Mouse (Mus musculus): ENCODE results near the gene Pla2g1b. TPM values are rescaled to one million over a fixed set of nuclear protein-coding genes. Genes with fewer than 3 reads are reported as not detected.
"Not testable (repeated sequence)": the region's sequence is repeated elsewhere in the genome, so short reads cannot be mapped to it uniquely, and the experiment has no call there.

Gene Pla2g1b
- polyA plus RNA-seq, 1 experiment from 2014 or later: 15.4 TPM

DNA sequence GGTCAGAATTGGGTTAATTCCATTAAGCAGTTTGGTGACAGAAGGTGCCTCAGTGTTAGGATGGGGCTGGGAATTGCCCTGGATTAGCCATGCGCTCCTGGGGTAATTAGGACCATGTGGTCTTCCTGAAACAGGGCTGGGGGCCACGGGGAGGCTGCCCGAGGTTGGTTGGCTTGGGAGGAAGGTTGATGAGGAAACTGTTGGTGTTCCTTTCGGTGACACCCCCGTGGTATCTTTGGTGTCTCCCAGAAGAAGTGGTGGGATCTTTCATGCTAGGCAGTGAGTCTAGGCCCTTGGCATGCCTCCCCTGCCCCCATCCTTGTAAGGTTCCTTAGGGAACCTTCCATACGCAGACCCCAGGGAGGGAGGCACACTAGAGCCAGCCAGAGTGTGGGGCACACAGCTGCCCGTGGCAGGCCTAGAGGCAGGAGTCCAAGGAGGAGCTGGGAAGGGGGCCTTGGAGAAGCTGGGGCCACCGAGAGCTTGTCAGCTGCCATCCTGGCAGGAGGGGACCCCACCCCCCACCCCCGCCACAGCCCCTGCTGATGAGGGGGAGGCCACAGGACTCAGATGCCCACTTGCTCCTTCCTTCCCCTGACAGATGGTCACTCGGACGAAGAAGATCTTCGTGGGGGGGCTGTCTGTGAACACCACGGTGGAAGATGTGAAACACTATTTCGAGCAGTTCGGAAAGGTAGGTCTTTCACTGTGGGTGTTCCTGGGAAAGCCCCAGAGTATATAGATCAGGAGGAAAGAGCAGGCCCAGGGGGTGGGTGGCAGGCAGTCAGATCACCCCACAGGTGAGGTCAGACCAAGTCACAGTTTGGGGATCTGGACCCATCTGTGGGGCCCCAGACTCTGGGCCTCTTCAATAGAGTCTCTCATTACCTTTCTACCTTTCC is 31.0 kb upstream of the Pla2g1b start:
- H3K4me1 ChIP-seq: peaks cover 46% of the 10 kb centered on the region
- H3K4me2 ChIP-seq: no peak overlapping the region
- H3K4me3 ChIP-seq (replicated peaks): no peak overlapping the region
- 57% methylated on average over 15 of the region's 15 CpGs for WGBS
- H3K9me3 ChIP-seq: no peaks in the 10 kb centered on the region
- H3K36me3 ChIP-seq: no peaks in the 10 kb centered on the region
- ATAC-seq (ENCODE audit: insufficient read depth, low FRiP score, low read depth): no peak
- H3K9ac ChIP-seq: no peak overlapping the region; the same call in 1 of the 2 replicates
- peak overlapping the region; percentile 82 for H3K27ac ChIP-seq
- H3K27me3 ChIP-seq (replicated peaks): no peaks in the 10 kb centered on the region

- ATAC-seq (ENCODE audit: insufficient read depth, low FRiP score, low read depth): no peak
- H3K9ac ChIP-seq: no peak overlapping the region
- peak overlapping the region; percentile 75 for H3K4me2 ChIP-seq
- WGBS: 30% methylated on average over 8 of the region's 8 CpGs
- H3K36me3 ChIP-seq: no peaks in the 10 kb centered on the region
- H3K4me1 ChIP-seq: peaks cover 42% of the 10 kb centered on the region
- H3K4me3 ChIP-seq (replicated peaks): peak overlapping the region; percentile 42
- H3K27me3 ChIP-seq (replicated peaks): no peaks in the 10 kb centered on the region
- H3K27ac ChIP-seq: peak overlapping the region; percentile 82
- no peaks in the 10 kb centered on the region for H3K9me3 ChIP-seq
Observed at GRCm38 (mm10) chr5:115435755-115436379, 30.2 kb upstream of the Pla2g1b start.

GRCm38 (mm10) chr5:115436421-115437124 is 29.5 kb upstream of the Pla2g1b start:
- no peaks in the 10 kb centered on the region for H3K36me3 ChIP-seq
- peaks cover 35% of the 10 kb centered on the region for H3K4me1 ChIP-seq
- peak overlapping the region; percentile 42 for H3K4me3 ChIP-seq (replicated peaks)
- H3K27ac ChIP-seq: peak overlapping the region; percentile 82
- H3K4me2 ChIP-seq: peak overlapping the region; percentile 75
- WGBS: 2% methylated on average over 43 of the region's 43 CpGs
- H3K9me3 ChIP-seq: no peaks in the 10 kb centered on the region
- H3K9ac ChIP-seq: no peak overlapping the region
- ATAC-seq (ENCODE audit: insufficient read depth, low FRiP score, low read depth): peak; percentile 74
- H3K27me3 ChIP-seq (replicated peaks): no peaks in the 10 kb centered on the region

DNA sequence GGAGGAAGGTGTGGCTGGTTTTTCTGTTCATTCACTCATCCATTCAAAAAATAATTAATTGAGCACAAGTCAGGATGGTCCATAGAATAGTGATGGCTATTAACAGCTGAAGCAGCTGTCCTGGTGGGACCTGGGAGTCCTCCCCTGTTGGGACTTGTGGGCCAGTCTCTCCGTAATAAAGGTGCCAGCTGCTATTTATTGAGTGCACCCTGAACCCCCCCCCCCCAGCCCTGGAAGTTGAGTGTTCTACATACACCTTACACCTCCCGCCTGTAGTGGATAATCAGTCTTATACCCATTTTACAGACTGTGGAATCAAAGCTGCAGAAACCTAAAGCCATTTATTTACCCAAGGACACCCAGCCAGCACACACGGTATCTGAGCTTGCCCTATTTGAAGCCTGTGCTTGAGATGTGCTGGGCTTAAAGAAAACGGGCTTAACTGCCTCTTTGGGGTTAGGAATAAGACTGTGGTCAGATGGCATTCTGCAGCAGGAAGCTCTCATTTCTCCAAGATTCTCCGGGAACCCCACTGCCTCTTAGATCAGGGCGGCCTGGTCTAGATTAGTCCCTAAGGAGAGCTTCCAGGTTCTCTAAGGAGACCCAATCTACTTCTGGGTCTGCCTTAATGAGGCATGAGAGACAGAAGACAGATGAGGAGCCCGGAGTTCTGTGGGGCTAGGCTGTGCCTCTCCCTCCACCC is 28.7 kb upstream of the Pla2g1b start:
- Histone ChIP-seq H3K4me3 (replicated peaks) (no peak overlapping the region), H3K27me3 (replicated peaks) (no peaks in the 10 kb centered on the region), H3K4me1 (peaks cover 32% of the 10 kb centered on the region), H3K27ac (peak overlapping the region; percentile 82; the same call in 1 of the 2 replicates), H3K9me3 (no peaks in the 10 kb centered on the region), H3K36me3 (peaks cover 4% of the 10 kb centered on the region; the same call in 1 of the 2 replicates), H3K9ac (no peak overlapping the region), H3K4me2 (peak overlapping the region; percentile 75; the same call in 1 of the 2 replicates)
- WGBS: 58% methylated on average over 7 of the region's 7 CpGs
- ATAC-seq (ENCODE audit: insufficient read depth, low FRiP score, low read depth): no peak

DNA sequence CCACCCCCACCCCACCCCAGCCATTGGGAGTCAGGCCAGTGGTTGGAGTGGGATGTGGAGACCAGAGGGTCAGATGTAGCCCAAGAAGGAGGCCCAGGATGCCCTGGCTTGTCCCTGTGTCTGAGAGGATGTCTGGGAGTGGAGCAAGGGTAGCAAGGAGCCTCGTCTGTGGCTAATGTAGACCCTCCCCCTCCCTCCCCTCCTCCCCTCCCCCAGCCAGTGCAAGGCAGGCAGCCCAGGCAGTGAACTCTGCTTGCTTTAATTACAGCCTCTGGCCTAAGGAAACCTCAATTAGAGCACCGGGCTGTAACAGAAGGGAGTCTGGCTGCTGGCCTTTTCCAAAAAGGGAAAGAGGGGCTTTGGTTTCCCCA is 28.1 kb upstream of the Pla2g1b start:
- 55% methylated on average over 2 of the region's 2 CpGs for WGBS
- Histone ChIP-seq H3K27ac (no peak overlapping the region), H3K4me1 (peaks cover 29% of the 10 kb centered on the region), H3K4me3 (replicated peaks) (no peak overlapping the region), H3K9ac (no peak overlapping the region), H3K4me2 (no peak overlapping the region), H3K9me3 (no peaks in the 10 kb centered on the region), H3K27me3 (replicated peaks) (no peaks in the 10 kb centered on the region), H3K36me3 (peaks cover 7% of the 10 kb centered on the region)
- ATAC-seq (ENCODE audit: insufficient read depth, low FRiP score, low read depth): no peak

DNA sequence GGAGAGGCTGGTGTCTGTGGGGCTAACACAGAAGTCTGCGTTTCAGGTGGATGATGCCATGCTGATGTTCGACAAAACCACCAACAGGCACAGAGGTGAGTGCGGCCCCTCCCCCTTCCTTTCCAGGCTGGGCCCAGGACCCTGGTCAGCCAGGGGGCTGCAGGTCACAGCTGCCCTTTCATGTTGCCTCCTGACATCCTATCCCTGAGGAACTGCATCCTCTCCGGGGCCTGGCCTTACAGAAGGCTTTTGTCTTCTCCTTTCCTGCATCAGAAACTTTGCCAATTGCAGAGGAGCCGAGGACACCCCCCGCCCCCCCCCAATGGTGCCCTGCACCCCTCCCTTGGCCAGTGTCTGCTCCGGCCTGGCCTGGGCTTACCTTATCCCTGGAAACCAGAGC is 27.4 kb upstream of the Pla2g1b start:
- no peak overlapping the region for H3K4me3 ChIP-seq (replicated peaks)
- H3K4me2 ChIP-seq: no peak overlapping the region
- H3K9ac ChIP-seq: no peak overlapping the region
- ATAC-seq (ENCODE audit: insufficient read depth, low FRiP score, low read depth): no peak
- peaks cover 7% of the 10 kb centered on the region for H3K36me3 ChIP-seq
- no peak overlapping the region for H3K27ac ChIP-seq
- peaks cover 27% of the 10 kb centered on the region for H3K4me1 ChIP-seq
- H3K27me3 ChIP-seq (replicated peaks): no peaks in the 10 kb centered on the region
- H3K9me3 ChIP-seq: no peaks in the 10 kb centered on the region
- WGBS: 51% methylated on average over 7 of the region's 7 CpGs

DNA sequence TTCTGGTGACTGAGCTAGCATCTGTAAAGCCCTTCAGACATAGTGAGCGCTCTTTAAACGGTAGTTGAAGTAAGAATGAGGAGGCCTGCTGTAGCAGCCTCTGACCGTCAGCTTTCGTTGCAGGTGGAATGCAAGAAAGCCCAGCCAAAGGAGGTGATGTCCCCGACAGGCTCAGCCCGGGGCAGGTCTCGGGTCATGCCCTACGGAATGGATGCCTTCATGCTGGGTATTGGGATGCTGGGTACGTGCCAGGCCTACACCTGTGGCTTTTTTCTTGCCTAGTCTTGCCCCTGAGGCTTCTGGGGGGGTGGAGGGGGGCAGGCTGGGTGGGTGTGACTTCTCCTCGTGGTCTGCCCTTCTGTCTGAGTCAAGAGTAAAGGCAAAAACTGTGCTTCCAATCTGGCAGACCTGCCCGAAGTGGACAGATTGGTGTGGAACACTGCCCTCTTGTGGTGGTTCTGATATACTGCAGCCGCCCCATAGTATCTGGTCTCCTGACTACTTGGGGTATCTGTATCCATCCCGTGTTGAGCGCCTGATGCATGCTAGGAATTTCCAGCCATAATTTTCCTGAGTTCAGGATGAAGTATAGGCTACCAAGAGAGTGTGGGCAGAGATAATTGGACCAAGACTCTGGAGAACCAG is 24.7 kb upstream of the Pla2g1b start:
- Histone ChIP-seq H3K4me1 (peaks cover 8% of the 10 kb centered on the region), H3K9me3 (no peaks in the 10 kb centered on the region), H3K9ac (no peak overlapping the region), H3K4me3 (replicated peaks) (no peak overlapping the region), H3K27ac (0 out of 2 replicates have a peak overlapping the region, but pooled peaks have one; percentile 13), H3K36me3 (peaks cover 14% of the 10 kb centered on the region), H3K27me3 (replicated peaks) (no peaks in the 10 kb centered on the region), H3K4me2 (no peak overlapping the region)
- no peak for ATAC-seq (ENCODE audit: insufficient read depth, low FRiP score, low read depth)
- WGBS: 41% methylated on average over 14 of the region's 14 CpGs

GRCm38 (mm10) chr5:115442663-115443062 is 23.4 kb upstream of the Pla2g1b start:
- H3K9ac ChIP-seq; H3K27ac ChIP-seq; H3K4me1 ChIP-seq; H3K4me2 ChIP-seq; H3K9me3 ChIP-seq; H3K4me3 ChIP-seq (replicated peaks); ATAC-seq (ENCODE audit: insufficient read depth, low FRiP score, low read depth); H3K27me3 ChIP-seq (replicated peaks): not testable (repeated sequence)
- H3K36me3 ChIP-seq: peaks cover 14% of the 10 kb centered on the region
- WGBS: 76% methylated on average over 5 of the region's 5 CpGs

DNA sequence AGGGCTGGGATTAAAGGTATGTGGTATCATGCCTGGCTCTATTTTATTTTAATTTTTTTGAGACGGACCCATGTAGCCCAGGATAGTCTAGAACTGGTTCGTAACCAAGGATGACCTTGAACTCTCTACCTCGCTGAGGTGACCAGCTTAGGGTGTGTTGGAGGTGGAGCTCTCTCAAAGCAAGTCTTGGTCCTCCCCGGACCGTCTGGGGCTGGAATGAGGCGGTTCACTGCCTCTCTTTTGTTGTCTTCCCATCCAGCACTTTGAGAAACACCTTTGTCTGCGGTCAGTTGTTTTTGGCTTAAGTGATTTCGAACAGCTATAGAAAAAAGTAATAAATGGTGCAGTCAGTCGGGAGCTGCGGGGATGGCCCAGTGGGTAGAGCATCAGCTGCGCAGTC is 21.9 kb upstream of the Pla2g1b start:
- no peak for ATAC-seq (ENCODE audit: insufficient read depth, low FRiP score, low read depth)

DNA sequence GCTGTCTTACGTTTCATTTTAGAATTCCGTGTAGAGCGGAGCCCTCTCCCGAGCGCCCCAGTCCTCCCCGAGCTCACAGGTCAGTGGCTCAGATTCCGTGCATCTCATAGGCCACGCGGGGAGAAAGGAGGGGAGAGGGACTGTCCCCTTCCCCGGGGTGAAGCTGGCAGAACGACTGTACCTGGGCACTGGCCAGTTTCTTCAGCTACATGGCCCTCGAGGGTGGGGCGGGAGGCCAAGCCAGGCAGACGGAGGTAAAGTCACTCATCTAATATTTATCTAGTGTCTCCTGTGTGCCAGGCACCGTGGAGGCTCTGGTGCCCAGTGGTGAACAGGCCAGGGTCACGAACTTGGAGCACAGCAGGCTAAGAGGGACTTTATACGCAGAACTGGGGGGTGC is 19.0 kb upstream of the Pla2g1b start:
- Histone ChIP-seq H3K27ac (no peak overlapping the region), H3K9ac (no peak overlapping the region), H3K4me2 (no peak overlapping the region), H3K36me3 (peaks cover 20% of the 10 kb centered on the region), H3K4me3 (replicated peaks) (no peak overlapping the region), H3K9me3 (no peaks in the 10 kb centered on the region), H3K4me1 (no peaks in the 10 kb centered on the region), H3K27me3 (replicated peaks) (no peaks in the 10 kb centered on the region)
- no peak for ATAC-seq (ENCODE audit: insufficient read depth, low FRiP score, low read depth)
- 79% methylated on average over 17 of the region's 17 CpGs for WGBS

More for the DNA sequence above, 21.9 kb upstream of the Pla2g1b start:
- H3K4me2 ChIP-seq: no peak overlapping the region
- WGBS: 91% methylated on average over 11 of the region's 11 CpGs
- H3K36me3 ChIP-seq: peaks cover 14% of the 10 kb centered on the region
- H3K9ac ChIP-seq: no peak overlapping the region
- H3K27me3 ChIP-seq (replicated peaks): no peaks in the 10 kb centered on the region
- H3K9me3 ChIP-seq: no peaks in the 10 kb centered on the region
- H3K4me1 ChIP-seq: no peaks in the 10 kb centered on the region
- no peak overlapping the region for H3K4me3 ChIP-seq (replicated peaks)
- no peak overlapping the region for H3K27ac ChIP-seq

DNA sequence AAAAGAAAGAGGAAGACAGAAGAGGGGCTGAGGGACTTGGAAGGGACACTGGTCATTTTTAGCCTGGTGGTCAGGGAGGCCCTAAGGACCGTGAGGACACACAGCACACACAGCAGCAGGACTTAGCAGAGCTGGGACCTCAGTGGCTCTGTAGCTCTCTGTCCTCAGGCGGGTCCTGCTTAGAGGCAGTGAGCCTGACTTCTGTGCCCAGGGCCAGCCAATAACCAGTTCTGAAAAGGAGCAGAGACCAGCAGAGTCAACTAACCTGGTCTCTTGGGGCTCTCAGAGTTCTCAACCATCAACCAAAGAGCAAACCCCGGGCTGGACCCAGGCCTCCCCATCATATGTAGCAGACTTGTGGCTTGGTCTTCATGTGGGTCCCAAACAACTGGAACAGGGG is 16.8 kb upstream of the Pla2g1b start:
- Histone ChIP-seq H3K4me1 (no peaks in the 10 kb centered on the region), H3K27ac (no peak overlapping the region), H3K36me3 (peaks cover 16% of the 10 kb centered on the region; the same call in 1 of the 2 replicates), H3K4me3 (replicated peaks) (no peak overlapping the region), H3K9ac (no peak overlapping the region), H3K9me3 (no peaks in the 10 kb centered on the region), H3K27me3 (replicated peaks) (no peaks in the 10 kb centered on the region), H3K4me2 (no peak overlapping the region)
- ATAC-seq (ENCODE audit: insufficient read depth, low FRiP score, low read depth): no peak
- WGBS: 86% methylated on average over 3 of the region's 3 CpGs

Measured in stomach, embryonic 15.5 days (tissue).